Mouse (Mus musculus) CD4-positive helper T cell, adult 2 months (primary cell): ENCODE results near the gene Apol9b.

Source experiments
- DNase-seq: peaks from one replicate; pipeline ENCODE4 v3.0.0-alpha.2; 2012; ENCODE audit warnings: low read depth, missing footprints, low spot score

The Apol9b gene

DNA sequence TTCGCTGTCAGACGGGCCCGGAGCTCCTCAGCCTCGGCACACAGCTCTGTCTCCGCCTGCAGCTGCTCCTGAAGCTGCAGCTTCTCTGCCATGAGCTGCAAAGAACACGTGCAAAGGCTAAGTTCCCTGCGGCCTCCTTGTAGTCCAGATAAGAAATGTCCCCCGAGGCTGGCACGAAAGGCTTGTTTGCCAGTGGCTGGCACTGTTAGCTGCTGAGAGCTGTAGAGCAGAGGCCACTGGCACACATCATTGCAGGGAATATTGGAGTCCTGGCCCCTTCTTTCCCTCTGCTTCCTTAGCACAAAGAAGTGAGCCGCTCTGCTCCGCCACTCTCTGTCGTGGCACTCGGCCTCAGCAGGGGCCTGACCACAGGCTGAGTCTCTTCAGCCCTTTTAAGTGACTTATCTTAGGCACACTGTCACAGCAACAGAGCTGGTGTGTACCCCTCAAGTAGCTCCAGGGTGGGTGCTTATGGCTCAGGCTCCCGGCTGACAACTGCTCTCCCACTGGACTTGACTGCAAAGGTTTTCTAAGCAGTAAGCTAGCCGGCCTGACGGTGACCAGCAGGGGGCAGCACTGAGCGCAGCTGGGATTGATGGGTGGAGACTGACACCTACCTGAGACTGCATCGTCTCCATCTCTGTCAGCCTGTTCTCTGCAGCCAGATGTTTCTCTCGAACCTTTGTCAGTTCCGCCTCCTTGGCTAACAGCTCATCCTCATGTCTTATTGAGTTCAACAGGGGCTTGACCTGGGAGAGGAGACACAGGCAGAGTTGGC, 46.5 kb downstream of the Apol9b start:
- peak; percentile 84 for DNase-seq

DNA sequence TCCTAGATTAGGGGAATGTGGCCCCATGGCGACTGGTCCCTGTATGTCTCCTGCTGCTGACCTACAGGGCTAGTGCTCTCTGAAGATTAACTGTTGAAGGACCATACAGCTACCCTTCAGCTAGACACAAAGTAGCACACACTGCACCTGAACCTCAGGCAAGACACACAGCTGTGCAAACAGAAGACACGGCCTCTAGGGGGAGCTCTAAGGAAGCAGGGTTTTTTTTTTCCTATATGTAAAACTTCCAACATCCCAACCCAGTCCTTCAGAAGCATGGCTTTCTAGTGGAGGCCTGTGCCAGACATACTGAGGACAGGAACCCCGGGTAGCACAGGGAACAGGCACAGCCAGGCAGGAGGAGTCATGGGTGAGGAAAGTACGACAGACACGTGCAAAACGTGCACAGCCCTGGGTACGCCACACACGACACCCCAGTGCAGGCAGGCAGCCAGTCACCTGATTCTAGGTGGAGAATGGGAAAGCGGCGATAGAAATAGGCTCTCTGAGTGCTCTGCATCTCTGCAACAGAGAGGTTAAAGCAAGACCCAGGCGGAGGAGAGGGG, 53.7 kb downstream of the Apol9b start:
- peak; percentile 64 for DNase-seq

DNA sequence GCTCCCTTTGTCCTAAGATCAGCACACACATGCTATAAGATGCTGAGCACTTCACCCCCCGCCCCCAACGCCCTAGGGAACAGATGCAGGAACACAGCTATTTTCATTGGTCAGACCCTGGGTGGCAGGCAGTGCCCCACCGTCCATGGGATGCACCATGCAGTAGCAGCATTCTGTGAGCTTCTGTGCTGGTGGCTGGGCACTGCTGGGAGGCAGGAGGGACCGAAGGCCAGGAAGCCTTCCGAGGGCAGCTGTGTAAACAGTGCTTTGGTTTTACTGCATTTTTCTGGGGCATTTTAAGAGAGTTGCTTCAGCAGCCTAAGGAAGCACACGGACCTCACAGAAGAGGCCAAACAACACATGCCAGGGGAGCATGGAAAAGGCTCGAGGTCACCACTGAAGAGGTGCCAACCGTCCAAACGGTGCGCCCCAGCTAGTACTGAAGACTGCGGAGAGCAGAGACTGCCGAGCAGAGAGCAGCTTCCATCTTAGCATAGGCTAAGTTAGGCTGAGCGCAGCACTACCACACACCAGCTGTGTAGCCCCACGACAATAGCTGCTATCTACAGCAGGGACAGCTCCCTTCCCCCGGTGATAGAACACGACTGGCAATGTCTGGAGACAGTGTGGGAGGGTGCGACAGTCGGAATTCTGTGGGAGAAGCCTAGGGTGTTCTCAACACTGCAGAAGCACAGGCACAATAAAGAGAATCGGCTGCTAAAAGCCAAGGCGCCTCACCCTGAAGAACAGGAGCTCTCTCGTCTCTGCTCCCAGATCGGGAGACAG, 55.4 kb downstream of the Apol9b start:
- no peak for DNase-seq

DNA sequence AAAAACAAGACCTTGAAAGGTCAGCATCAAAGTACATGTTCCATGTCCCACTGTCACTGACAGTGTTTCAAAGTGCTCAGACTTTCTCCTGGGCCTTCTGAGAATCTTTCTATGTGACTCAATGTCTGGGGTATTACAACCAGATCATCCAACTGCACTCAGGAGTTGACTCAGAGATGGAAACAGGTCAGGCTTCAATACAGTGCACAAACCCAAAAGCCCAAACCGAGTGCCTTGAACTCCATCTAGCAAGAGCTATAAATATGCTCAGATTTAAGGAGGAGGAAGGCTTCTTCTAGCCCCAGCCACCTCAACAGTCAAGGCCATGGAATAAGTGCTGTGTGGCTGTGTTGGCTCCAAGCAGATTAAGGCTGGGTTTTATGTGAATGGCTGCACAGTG, 57.0 kb downstream of the Apol9b start:
- DNase-seq, result no peak
